Mouse (Mus musculus): ENCODE measurements around the gene Col4a1. TPM values are rescaled to one million over a fixed set of nuclear protein-coding genes. Genes with fewer than 3 reads are reported as not detected.

Gene Col4a1
- total RNA-seq, 2 experiments from 2014 or later, result 969 to 1,074 TPM

Other genes with a start within 250 kb of the Col4a1 start
- 100 to 1,000 TPM; 480 to 481 TPM for gene Col4a2, start within 50 bp of the Col4a1 start, total RNA-seq (2021)
- gene Rab20, start 165.9 kb upstream of the Col4a1 start, total RNA-seq (2021), result under 1 TPM; 0.70 to 0.91 TPM
- 10 to 100 TPM; 32.2 to 36.5 TPM for gene Naxd, start 184.7 kb upstream of the Col4a1 start, total RNA-seq (2021)
- gene Cars2, start 238.0 kb upstream of the Col4a1 start, total RNA-seq (2021), result 10 to 100 TPM; 20.5 to 24.3 TPM
- gene Ing1, start 242.7 kb upstream of the Col4a1 start, total RNA-seq (2021), result 10 to 100 TPM; 39.7 to 47.8 TPM